Mouse (Mus musculus): Measurements from ENCODE around the gene Zbtb5.

GRCm38 (mm10) chr4:44998071-44998470 lies 14.1 kb downstream of the Zbtb5 start:
- no peak for TF ChIP-seq CTCF (IDR thresholded peaks at IDR 0.05)
- no peak for TF ChIP-seq EP300 (IDR thresholded peaks at IDR 0.05)

Data from lung, postnatal 0 days (tissue).